Mouse (Mus musculus): ENCODE data around the gene Tubd1.

Gene Tubd1

DNA sequence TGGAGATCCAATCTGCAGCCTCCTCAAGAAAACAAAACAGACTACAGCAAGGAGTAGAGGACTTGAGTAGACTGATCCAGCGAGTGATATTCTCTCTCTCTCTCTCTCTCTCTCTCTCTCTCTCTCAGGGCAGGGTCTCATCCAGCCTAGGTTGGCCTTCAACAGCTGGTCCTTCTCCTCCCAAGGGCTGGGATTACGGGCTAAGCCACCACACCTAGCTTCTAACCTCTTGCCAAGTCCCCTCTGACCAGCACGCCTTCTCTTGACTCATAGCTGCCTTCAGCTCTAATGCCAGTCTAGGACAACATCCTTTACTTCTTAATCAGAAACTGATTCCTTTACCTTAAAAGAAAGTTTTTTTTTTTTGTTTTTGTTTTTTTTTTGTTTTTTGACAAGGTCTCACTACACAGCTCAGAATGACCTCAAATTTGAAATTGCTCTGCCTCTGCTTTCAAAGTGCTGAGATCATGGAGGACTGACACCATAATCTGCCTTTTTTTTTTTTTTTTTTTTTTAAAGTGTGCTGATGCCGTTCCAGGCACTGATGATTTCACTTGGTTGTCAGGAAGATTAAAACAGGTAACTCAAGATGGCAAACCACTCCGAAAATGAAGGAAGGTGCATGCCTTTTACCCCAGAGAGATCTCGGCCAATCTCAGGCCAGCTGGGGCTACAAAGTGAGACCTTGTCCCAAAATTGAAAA lies 33.5 kb downstream of the Tubd1 start:
- POLR2A ChIA-PET = interaction anchor here (0.6 to 11.0 kb wide), 41 partner anchors 9 to 1608 kb away, joined by 3 to 112 read pairs (median 4); partner anchors contain the start of genes Rps6kb1 (in 3 of the 4), Tubd1 (in 3 of the 4), Ptrh2 (in 1 of the 4) and Vmp1 (in 1 of the 4)
- CTCF ChIA-PET = interaction anchor here (0.6 to 1.6 kb wide), 7 partner anchors 9 to 1132 kb away, joined by 3 to 5 read pairs (median 3); partner anchors contain the start of genes Rps6kb1 (in 1 of the 4) and Tubd1 (in 1 of the 4)

DNA sequence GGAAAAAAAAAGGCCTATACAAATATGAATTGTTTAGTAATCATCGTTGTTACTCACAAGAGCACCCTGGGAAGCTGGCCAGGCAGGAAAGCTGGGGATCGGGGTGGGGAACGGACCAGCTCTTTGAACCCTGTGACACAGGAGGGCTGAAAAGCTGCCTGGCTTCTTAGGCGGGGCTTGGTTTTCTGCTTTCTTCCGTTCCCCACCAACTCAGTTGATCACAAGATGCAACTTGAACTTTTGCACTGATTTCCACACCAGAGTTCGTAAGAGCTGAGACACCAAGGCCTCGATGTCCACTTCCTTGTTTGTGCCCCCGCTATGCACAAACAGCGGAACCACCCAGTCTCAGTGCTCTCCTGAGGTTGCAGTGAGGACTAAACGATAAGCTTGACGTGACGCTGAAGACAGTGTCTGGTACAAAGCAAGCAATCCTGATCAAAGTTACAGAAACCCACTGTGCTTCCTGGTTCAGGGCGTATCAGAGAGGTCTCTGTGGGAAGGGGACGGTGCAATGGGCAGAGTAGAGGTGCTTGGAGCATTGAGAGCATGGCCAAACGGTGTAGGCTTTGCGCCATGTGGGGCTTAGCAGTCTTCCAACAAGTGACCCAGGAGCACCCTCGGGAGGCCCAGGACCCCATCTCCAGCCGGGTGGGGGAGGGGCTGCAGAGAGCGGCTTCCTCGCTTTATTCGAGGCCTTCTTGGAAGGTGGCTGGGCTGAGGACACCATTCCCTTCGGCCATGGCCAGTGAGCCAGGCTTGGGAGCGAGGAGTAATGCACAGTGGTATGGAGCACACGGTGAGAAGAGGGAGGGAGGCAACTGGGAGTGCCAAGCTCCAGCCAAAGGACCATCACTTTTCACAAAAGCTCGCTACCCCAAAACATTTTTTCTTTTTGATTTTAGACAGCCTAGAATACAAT lies 34.3 kb downstream of the Tubd1 start:
- ChIA-PET CTCF (interaction anchor here (0.6 to 1.6 kb wide), 7 partner anchors 8 to 1131 kb away, joined by 3 to 5 read pairs (median 3); no protein-coding TSS in a partner anchor), POLR2A (interaction anchor here (0.5 to 11.0 kb wide), 36 partner anchors 8 to 1609 kb away, joined by 3 to 112 read pairs (median 4); partner anchors contain the start of genes Rps6kb1 (in 3 of the 4), Tubd1 (in 3 of the 4), Ptrh2 (in 1 of the 4) and Vmp1 (in 1 of the 4))

DNA sequence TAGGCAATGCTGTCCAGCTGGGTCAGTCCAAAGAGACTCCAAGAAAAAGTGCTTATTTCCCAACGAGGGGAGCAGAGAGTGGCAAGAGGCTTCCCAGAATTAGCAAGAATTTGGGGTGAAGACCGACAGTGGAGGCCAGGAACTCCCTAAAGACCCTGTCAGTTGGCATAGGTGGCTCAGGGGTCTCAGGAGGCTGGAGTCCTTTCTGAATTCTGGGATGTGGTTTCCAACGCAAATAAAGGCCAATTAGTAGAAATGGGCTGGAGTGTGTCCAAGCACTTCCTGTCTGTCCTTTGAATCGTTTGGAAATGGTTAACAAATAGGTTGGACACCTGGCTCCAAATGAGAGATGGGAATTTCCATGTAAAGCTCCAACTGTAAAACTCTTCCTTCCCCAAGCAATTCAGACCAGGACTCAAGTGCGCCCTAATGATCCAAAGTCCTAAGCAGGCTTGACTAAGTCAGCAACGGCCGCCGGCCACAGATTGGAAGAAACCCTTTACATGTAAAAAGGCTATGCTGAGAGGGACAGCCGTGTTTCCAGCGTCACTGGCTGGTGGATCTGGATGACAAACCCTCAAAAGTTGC lies 35.0 kb downstream of the Tubd1 start:
- POLR2A ChIA-PET = interaction anchor here in 3 of 4 experiments (0.6 to 11.0 kb wide), 9 partner anchors 10 to 1611 kb away, joined by 3 to 112 read pairs (median 9); partner anchors contain the start of genes Rps6kb1 (in 1 of the 3) and Tubd1 (in 1 of the 3)
- CTCF ChIA-PET = interaction anchor here in 1 of 4 experiments (1.5 kb wide), 1 partner anchor 11 kb away, joined by 3 read pairs; no protein-coding TSS in a partner anchor

DNA sequence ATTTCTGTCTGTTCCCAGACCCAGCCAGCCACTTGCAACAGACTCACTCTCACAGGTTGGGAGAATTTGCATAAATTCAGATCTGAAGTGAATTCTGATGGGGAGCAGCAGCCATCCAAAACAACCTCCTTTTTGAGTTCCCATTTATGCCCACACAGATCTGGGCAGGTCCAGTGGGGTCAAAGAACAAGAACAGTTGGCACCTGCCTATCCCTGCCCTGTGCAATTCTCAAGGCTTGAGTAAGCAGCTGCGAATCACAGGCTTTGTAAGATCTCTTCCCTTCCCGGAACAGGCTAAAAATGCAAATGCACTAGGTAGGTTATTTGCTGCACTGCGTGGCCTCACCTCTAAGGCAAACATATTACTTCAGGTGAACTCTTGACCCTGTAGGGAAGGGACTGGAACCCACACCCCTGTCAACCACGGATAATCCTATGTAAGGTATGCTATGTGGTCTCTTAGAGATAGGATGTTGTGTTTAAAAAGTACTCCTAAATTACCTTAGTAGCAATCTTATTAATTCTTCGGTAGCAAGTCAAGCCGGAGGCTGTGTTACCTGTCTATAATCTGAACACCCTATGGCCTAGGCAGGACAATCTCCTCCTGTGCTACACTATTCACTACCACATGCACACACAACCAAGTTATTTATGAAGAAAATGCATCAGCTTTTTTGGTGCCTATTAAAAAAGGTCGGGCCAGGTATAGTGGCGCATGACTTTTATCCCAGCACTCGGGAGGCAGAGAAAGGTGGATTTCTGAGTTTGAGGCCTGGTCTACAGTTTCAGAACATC lies 35.7 kb downstream of the Tubd1 start:
- CTCF ChIA-PET = interaction anchor here in 2 of 4 experiments (0.6 to 1.5 kb wide), 3 partner anchors 12 to 116 kb away, joined by 3 to 5 read pairs (median 3); no protein-coding TSS in a partner anchor
- POLR2A ChIA-PET = interaction anchor here in 3 of 4 experiments (0.6 to 11.0 kb wide), 10 partner anchors 9 to 1612 kb away, joined by 3 to 112 read pairs (median 8); partner anchors contain the start of genes Rps6kb1 (in 2 of the 3) and Tubd1 (in 2 of the 3)

DNA sequence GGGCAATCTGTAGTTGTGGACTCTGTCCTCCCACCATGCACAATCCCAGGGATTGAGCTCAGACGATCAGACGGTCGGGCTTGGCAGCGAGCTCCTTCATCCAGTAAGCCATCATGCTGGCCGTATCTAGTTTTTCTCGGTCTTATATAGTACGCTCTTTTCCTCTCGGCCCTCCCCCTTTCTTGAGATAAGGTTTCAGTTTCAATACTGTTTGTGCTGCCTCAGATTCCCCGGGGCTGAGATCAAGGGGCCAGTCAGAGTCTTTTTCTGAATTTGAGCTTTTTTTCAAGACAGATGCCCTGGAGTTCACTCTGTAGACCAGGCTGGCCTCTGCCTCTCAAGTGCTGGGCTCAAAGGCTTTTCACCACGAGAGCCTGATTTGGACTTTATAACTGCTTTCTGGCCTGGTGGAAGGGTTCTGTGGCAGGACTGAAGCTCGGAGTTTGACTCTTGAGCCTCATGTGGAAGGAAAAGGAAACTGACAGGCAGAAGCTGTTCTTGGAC lies 36.5 kb downstream of the Tubd1 start:
- ChIA-PET POLR2A (interaction anchor here in 2 of 4 experiments (0.7 to 11.0 kb wide), 10 partner anchors 8 to 103 kb away, joined by 3 to 112 read pairs (median 5); partner anchors contain the start of genes Rps6kb1 (in 2 of the 2), Tubd1 (in 2 of the 2), Ptrh2 (in 1 of the 2) and Vmp1 (in 1 of the 2)), CTCF (interaction anchor here in 3 of 4 experiments (0.6 to 1.2 kb wide), 3 partner anchors 71 to 117 kb away, joined by 3 to 5 read pairs (median 3); no protein-coding TSS in a partner anchor)

DNA sequence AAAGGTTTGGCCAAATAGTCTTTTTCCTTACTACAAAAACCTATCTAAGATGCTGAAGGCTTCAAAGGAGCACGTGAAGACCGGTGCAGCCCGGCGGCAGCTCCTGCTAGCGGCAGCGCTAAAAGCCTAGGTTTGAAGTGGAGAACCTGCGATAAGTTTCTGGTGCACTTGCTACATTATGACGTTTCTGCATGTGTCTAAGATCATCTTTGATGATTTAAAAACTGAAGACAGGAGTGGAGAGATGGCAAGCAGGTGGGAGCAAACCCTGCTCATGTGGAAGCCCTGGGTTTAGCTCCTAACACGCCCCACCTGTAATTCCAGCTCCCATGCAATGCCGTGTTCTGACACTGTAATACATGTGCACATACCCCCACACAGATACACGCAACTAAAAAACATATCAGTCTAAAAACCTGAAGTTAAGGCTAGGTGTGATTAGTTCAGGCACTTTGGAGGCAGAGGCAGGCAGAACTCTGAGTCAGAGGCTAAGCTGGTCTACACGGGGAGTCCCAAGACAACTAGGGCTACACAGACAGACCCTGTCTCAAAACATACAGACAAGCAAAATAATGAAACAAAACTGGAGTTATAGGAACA lies 37.3 kb downstream of the Tubd1 start:
- ChIA-PET CTCF (interaction anchor here in 2 of 4 experiments (0.6 to 1.2 kb wide), 4 partner anchors 71 to 342 kb away, joined by 3 to 5 read pairs (median 4); no protein-coding TSS in a partner anchor), POLR2A (interaction anchor here in 2 of 4 experiments (0.7 to 11.0 kb wide), 12 partner anchors 8 to 102 kb away, joined by 3 to 112 read pairs (median 4); partner anchors contain the start of genes Rps6kb1 (in 2 of the 2), Tubd1 (in 2 of the 2), Ptrh2 (in 1 of the 2) and Vmp1 (in 1 of the 2))

DNA sequence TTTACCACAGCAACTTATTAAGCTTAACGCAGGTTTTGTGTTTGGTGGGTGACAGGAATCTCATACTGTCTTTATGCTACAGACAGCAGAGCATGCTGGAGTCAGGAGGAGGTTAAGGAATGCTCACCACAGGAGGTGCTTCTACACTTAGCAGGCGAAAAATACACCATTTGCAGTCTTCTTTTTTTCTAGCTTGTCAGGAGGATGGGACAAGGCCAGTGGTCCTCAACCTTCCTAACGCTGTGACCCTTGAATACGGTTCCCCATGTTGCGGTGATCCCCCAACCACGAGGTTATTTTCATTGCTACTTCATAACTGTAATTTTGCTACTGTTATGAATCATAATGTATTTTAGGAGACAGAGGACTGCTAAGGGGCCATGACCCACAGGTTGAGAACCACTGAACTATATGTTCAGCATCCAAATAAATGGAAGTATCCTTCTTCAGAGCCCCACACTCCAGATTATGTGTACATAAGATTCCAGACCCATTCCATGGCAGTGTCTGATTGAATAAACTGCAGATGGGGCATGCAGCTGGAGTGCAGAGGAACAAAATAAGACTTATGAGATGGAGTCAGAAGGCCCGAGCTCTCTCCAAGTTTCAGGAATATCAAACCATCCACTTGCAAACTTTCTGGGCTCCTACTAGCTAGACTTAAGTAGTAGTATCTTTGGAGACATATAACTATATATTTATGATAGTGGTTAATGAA lies 37.9 kb downstream of the Tubd1 start:
- ChIA-PET POLR2A (interaction anchor here in 2 of 4 experiments (1.2 to 11.0 kb wide), 9 partner anchors 7 to 101 kb away, joined by 3 to 112 read pairs (median 4); partner anchors contain the start of genes Ptrh2 (in 1 of the 2), Rps6kb1 (in 1 of the 2), Tubd1 (in 1 of the 2) and Vmp1 (in 1 of the 2)), CTCF (interaction anchor here in 2 of 4 experiments (0.6 to 1.1 kb wide), 3 partner anchors 70 to 342 kb away, joined by 3 to 4 read pairs (median 3); no protein-coding TSS in a partner anchor)

DNA sequence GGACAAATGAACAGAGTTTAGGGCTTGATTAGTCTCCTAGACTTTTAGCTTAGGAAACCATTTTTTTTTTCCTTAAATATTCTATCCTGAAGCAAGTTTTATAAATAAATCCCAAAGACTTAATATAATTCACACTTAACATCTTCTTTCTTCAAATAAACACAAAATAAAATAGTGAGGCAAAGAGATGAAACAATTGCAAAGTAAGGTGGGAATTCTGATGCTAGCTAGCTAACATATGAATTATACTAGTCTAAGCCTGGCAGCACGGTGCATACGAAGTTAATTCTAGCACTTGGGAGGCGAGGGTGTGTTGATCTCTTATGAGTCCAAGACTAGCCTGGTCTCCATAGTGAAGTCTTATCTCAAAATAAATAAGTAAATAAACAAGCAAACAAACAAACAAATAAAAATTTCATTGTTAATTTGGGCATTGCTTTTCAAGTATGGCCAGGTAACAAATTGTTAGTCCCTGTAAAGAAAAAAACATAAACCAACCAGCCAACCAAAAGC lies 38.6 kb downstream of the Tubd1 start:
- ChIA-PET POLR2A (interaction anchor here in 3 of 4 experiments (0.7 to 11.0 kb wide), 5 partner anchors 6 to 43 kb away, joined by 3 to 112 read pairs (median 4); partner anchors contain the start of genes Rps6kb1 (in 1 of the 3) and Tubd1 (in 1 of the 3)), CTCF (interaction anchor here in 1 of 4 experiments (1.1 kb wide), 1 partner anchor 341 kb away, joined by 3 read pairs; no protein-coding TSS in a partner anchor)

DNA sequence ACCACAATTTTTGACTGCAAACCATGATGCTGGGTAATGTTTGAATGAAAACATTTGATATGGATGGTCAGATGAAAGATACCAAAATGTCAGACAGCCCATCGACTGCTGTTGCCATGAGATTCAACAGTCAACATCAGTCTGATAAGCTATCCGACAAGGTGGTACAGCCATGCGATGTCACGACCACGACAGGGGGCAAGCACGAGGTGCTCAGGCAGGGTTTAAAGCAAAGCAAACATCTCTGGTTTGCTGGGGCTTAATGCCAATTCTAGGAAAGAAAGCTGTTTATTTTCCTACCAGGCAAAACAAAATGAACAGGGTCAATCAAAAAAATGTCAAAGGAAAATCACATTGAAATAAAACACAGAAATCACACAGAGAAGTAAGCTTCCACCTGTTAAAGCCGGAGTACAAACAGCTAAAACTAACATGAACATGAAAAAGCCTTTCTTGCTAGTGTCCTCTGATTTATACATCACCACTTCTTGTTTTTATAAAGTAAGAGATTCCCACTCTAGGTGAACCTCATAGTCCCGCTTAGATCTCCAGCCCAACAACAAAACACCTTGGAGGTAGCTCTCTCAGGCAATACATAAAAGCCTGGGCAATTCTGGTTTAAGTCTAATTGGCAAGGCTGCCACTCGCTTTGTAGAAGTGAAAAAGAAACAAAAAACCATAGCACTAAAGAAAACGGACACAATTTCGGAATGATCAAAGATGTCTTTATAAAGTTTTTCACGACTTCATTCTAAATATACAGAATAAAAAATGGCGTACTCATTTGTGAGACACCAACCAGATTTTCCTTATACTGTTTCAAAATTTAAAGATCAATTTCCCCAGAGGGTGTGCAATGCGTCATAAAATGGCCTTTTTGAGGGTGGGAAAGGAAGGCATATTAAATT lies 39.5 kb downstream of the Tubd1 start:
- CTCF ChIA-PET = no interaction called here
- POLR2A ChIA-PET = interaction anchor here in 1 of 4 experiments (0.9 to 1.7 kb wide), 4 partner anchors 9 to 43 kb away, joined by 3 to 4 read pairs (median 3); no protein-coding TSS in a partner anchor

DNA sequence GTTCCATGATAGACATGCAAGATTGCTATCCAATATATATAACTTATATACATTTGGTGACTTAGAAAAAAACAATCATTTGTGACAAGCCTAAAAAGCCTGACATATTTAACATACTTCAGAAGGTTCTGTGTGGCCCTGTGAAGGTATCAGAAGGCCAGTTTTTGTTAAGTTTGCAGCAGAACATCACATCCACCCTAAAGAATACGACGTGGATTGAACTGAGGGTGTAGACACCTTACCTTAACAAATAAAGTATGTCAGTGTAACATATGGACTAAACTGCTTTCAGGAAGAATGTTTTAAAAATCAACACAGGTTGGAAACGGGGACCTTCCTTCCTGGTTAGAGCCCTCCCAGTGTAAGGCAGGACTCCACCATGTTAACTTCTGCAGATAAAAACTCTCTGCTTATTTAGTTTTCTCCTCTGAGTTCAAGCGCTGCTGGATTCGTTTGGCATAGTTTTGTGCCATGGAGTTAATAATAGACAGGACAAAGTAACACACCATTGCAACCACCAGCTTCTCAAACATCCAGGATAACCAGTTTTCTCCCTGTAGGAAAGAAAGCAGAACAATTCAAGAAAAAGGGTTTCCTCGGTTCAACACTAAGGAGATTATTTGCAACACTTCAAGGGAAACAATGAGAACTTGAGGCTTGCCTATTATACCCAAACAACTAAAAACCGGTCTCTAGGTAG lies 40.3 kb downstream of the Tubd1 start:
- POLR2A ChIA-PET = interaction anchor here in 2 of 4 experiments (0.6 to 10.1 kb wide), 8 partner anchors 7 to 64 kb away, joined by 3 to 112 read pairs (median 6); partner anchors contain the start of genes Rps6kb1 (in 1 of the 2) and Tubd1 (in 1 of the 2)
- CTCF ChIA-PET = interaction anchor here in 3 of 4 experiments (0.9 to 1.6 kb wide), 4 partner anchors 12 to 292 kb away, joined by 3 to 6 read pairs (median 3); no protein-coding TSS in a partner anchor

DNA sequence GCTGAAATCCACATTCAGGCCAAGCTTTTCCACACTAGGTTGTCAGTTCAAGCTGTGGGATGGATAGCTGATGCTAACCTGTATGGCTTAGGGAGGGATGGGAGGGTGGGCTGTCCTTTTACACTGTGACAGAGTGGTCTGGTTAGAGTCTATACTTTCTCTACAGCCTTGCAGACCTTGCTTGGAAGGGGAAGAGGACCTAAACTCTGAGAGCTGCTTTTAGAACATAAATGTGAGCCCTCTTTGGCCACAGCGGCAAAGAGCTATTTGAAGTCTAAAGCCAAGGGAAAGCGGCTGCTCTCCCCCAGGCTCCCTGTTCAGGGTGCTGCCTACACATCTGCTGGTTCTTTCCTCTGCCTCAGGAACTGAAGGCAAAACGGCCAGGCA lies 40.8 kb downstream of the Tubd1 start:
- CTCF ChIA-PET = interaction anchor here (0.8 to 1.6 kb wide), 8 partner anchors 12 to 451 kb away, joined by 3 to 6 read pairs (median 3); no protein-coding TSS in a partner anchor
- POLR2A ChIA-PET = interaction anchor here (0.6 to 10.1 kb wide), 15 partner anchors 8 to 172 kb away, joined by 3 to 112 read pairs (median 4); partner anchors contain the start of genes Rps6kb1 (in 2 of the 4), Tubd1 (in 2 of the 4), Cltc (in 1 of the 4) and Ptrh2 (in 1 of the 4)

DNA sequence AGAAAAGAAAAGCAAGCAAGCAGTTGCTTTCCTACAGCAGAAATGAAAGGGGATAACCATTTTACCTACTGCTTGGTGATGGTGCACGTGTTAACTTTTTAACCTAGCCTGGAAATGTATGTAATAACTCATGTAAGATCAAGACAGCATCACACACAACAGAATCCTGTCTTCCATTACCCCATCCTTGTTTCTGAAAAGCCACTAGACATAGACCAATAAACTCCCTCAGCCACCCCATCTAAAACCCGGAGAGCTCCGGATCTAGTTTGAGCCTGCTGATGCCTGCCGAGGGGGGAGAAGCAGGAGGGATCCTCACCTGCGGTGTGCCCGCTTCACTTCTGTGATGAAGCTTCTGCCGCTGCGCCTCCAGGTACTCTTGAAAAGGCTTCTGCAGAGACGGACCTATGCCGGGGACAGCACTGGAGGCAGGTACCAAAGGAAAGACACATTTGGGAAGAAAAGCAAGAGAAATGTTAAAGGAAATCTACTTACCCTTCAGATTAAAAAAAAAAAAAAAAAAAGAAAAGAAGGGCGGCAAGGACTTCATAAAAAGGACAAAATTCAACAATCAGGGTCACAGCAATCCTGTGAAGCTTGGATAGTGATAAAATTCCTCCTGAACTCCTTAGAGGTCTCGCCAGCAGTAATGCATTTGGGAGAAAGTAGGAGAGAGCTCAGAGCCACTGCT lies 41.5 kb downstream of the Tubd1 start:
- ChIA-PET POLR2A (interaction anchor here (0.5 to 10.1 kb wide), 26 partner anchors 8 to 864 kb away, joined by 3 to 112 read pairs (median 4); partner anchors contain the start of genes Rps6kb1 (in 3 of the 4), Tubd1 (in 3 of the 4), Cltc (in 1 of the 4) and Ptrh2 (in 1 of the 4)), CTCF (interaction anchor here (0.7 to 1.6 kb wide), 17 partner anchors 8 to 741 kb away, joined by 3 to 11 read pairs (median 3); no protein-coding TSS in a partner anchor)

Measured in embryonic stem cell, embryonic (primary cell).